Mouse (Mus musculus) heart, postnatal 0 days (tissue): ENCODE results near the gene Fam189a1. TPM values are rescaled to one million over a fixed set of nuclear protein-coding genes. Genes with fewer than 3 reads are reported as not detected.

ENCODE experiments used
- ATAC-seq: fragments of 200-750 bp; cut with Nextera tagmentation; 2 replicates; pipeline ENCODE4 v1.8.0; 2017; ENCODE audit warnings: low read depth, moderate number of reproducible peaks, moderate library complexity; ENCODE audit not compliant: insufficient read depth
- DNase-seq: peaks from one replicate; pipeline ENCODE4 v3.0.0-alpha.2; 2016; ENCODE audit warnings: low spot score
- H3K27ac ChIP-seq: fragments of 300-500 bp; sonication (generic); 2 replicates; pipeline ENCODE4 v1.5.1; 2014; ENCODE audit warnings: low read depth, mild to moderate bottlenecking
- H3K27me3 ChIP-seq: fragments of 300-500 bp; sonication (generic); 2 replicates; pipeline ENCODE4 v1.6.1; 2014; ENCODE audit warnings: low read length, mixed read lengths; ENCODE audit not compliant: control insufficient read depth, insufficient read depth
- H3K36me3 ChIP-seq: fragments of 300-500 bp; sonication (generic); replicated peaks from 2 replicates; pipeline ENCODE4 v1.6.1; 2014; ENCODE audit warnings: low read length, mixed read lengths; ENCODE audit not compliant: control insufficient read depth, insufficient read depth
- H3K4me1 ChIP-seq: fragments of 300-500 bp; sonication (generic); 2 replicates; pipeline ENCODE4 v1.6.1; 2014; ENCODE audit warnings: antibody characterized with exemption; ENCODE audit not compliant: control insufficient read depth, insufficient read depth
- H3K4me2 ChIP-seq: fragments of 300-500 bp; sonication (generic); 2 replicates; pipeline ENCODE4 v1.6.1; 2014; ENCODE audit warnings: low read depth, mild to moderate bottlenecking, low read length, moderate library complexity
- H3K4me3 ChIP-seq: fragments of 300-500 bp; sonication (generic); 2 replicates; pipeline ENCODE4 v1.5.1; 2014; ENCODE audit warnings: low read depth, low read length
- H3K9ac ChIP-seq: fragments of 300-500 bp; sonication (generic); replicated peaks from 2 replicates; pipeline ENCODE4 v1.6.1; 2014; ENCODE audit warnings: low read depth, low read length, mixed read lengths
- H3K9me3 ChIP-seq: fragments of 300-500 bp; sonication (generic); replicated peaks from 2 replicates; pipeline ENCODE4 v1.6.1; 2016; ENCODE audit warnings: low read length; ENCODE audit not compliant: control insufficient read depth
- CTCF ChIP-seq: IDR thresholded peaks from 2 replicates; pipeline ENCODE4 v1.5.1; 2016; ENCODE audit warnings: antibody characterized with exemption, control low read depth, low read depth
- EP300 ChIP-seq: IDR thresholded peaks from 2 replicates; pipeline ENCODE4 v1.6.1; 2016; ENCODE audit warnings: antibody characterized with exemption, low read depth
- WGBS: fragments of 180-500 bp; shearing (Covaris S2); extraction: QIAGEN DNeasy Blood & Tissue Kit; methylation state at CpG from one replicate; pipeline ENCODE4 v1.1.7; 2014; 5-methylcytosine and 5-hydroxymethylcytosine counted together
- polyA plus RNA-seq: library from polyadenylated mRNA; unstranded; fragments of >200 nt; fragmentation: Nextera tagmentation; extraction: Ambion mirVana; gene quantifications from 2 replicates; pipeline ENCODE4 v1.2.1, GENCODE M21; 2015
- total RNA-seq: library from RNA; depleted of rRNA; stranded (reverse); fragments of >200 nt; gene quantifications from 2 replicates; pipeline ENCODE4 v1.2.3, GENCODE M21; 2014; ENCODE audit warnings: low replicate concordance

Gene Fam189a1
- total and polyA plus RNA-seq, 2 experiments from 2014 or later: 0.11 to 0.42 TPM

- Histone ChIP-seq H3K27me3 (no peaks in the 10 kb centered on the region), H3K4me1 (no peaks in the 10 kb centered on the region), H3K36me3 (no peaks in the 10 kb centered on the region), H3K27ac (no peak overlapping the region), H3K9me3 (0 out of 2 replicates have a peak, but pooled peaks cover 2% of the 10 kb centered on the region), H3K4me2 (no peak overlapping the region), H3K4me3 (no peak overlapping the region), H3K9ac (no peak overlapping the region)
- 62% methylated on average over 10 of the region's 10 CpGs for WGBS
- ATAC-seq: no peak
- TF ChIP-seq EP300: no peak
- DNase-seq: peak; percentile 6
Observed at GRCm38 (mm10) chr7:64840946-64841659, 315.3 kb downstream of the Fam189a1 start.

- Histone ChIP-seq H3K27ac (no peak overlapping the region), H3K27me3 (no peaks in the 10 kb centered on the region), H3K4me1 (no peaks in the 10 kb centered on the region), H3K9ac (no peak overlapping the region), H3K9me3 (0 out of 2 replicates have a peak, but pooled peaks cover 2% of the 10 kb centered on the region), H3K4me3 (no peak overlapping the region), H3K36me3 (no peaks in the 10 kb centered on the region), H3K4me2 (peak overlapping the region; percentile 61; the same call in 1 of the 2 replicates)
- TF ChIP-seq EP300 (no peak), CTCF (no peak)
- DNase-seq: no peak
- ATAC-seq: no peak
- WGBS: 65% methylated on average over 1 of the region's 1 CpGs
Observed at GRCm38 (mm10) chr7:64840576-64840895, 315.8 kb downstream of the Fam189a1 start.

DNA sequence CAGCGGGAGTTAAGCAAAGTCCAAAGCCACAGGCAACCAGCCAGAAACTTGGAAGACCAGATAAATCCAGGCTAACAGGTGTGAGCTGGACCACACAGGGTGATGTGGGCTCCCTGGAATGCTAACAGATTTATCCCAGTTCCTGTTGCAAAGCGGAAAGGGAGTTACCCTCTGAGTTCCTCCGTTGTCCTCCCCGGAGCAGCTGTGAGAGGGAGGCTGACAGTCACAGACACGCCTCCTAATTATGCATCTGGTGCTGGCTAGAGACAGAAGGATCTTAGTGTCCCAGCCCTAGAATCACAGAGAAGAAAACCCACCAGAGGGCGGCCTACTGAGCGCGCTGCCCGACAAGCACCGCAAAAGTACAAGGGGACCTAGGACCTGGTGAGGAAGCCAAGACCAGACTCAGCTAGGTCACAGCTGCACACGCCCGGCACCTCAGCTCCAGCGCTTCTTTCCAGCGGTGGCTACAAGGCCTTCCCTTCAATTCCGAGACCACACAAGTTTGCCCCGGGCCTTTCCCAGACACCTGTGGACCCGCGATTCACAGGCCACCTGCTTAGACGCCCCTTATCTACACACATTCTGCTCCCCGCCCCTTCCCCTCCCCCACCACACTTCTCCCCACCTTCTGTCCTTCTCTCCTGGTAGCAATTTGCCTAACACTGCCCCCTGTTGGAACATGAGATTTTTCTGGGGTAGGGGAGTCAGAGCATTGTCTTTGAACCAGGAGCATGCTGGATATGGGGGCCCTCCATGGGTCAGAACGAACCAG lies 316.4 kb downstream of the Fam189a1 start:
- no peaks in the 10 kb centered on the region for H3K36me3 ChIP-seq
- peak; percentile 51 for DNase-seq
- no peak overlapping the region for H3K27ac ChIP-seq
- no peaks in the 10 kb centered on the region for H3K4me1 ChIP-seq
- H3K4me2 ChIP-seq: peak overlapping the region; percentile 61
- no peaks in the 10 kb centered on the region for H3K9me3 ChIP-seq
- H3K9ac ChIP-seq: no peak overlapping the region
- H3K4me3 ChIP-seq: peak overlapping the region; percentile 31
- no peaks in the 10 kb centered on the region for H3K27me3 ChIP-seq
- ATAC-seq: peak; percentile 78
- no peak for TF ChIP-seq EP300
- peak; percentile 53 for TF ChIP-seq CTCF
- 2% methylated on average over 21 of the region's 21 CpGs for WGBS

DNA sequence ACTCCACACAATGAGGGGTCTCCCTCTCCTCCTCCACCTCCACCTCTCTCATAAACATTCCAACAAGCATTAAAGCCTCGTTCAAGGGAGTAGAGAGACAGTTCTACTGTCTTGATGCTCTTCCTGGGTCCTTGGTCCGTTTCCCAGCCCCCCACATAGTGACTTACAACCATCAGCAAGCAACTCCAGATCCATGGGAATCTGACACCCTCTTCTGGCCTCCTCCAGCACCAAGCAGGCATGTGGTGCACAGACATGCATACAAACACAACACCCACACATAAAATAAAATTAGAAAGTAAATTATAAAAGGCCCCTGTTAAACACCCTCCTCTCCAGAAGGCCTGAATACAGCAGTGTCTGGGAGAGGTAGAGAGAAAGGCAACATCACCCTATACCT lies 317.1 kb downstream of the Fam189a1 start:
- H3K9ac ChIP-seq: no peak overlapping the region
- H3K4me3 ChIP-seq: no peak overlapping the region
- DNase-seq: no peak
- no peaks in the 10 kb centered on the region for H3K4me1 ChIP-seq
- 56% methylated on average over 2 of the region's 2 CpGs for WGBS
- TF ChIP-seq CTCF: no peak
- no peak for TF ChIP-seq EP300
- no peaks in the 10 kb centered on the region for H3K36me3 ChIP-seq
- H3K27me3 ChIP-seq: no peaks in the 10 kb centered on the region
- ATAC-seq: no peak
- H3K9me3 ChIP-seq: no peaks in the 10 kb centered on the region
- H3K4me2 ChIP-seq: no peak overlapping the region
- H3K27ac ChIP-seq: no peak overlapping the region

- ATAC-seq: no peak
- H3K36me3 ChIP-seq: no peaks in the 10 kb centered on the region
- H3K27ac ChIP-seq: no peak overlapping the region
- H3K27me3 ChIP-seq: no peaks in the 10 kb centered on the region
- no peaks in the 10 kb centered on the region for H3K4me1 ChIP-seq
- no peak for DNase-seq
- H3K4me3 ChIP-seq: no peak overlapping the region
- 0 out of 2 replicates have a peak, but pooled peaks cover 4% of the 10 kb centered on the region for H3K9me3 ChIP-seq
- TF ChIP-seq CTCF (no peak), EP300 (no peak)
- H3K9ac ChIP-seq: no peak overlapping the region
- H3K4me2 ChIP-seq: no peak overlapping the region
- 30% methylated on average over 5 of the region's 5 CpGs for WGBS
Observed at GRCm38 (mm10) chr7:64830214-64830995, 326.0 kb downstream of the Fam189a1 start.
